Mouse (Mus musculus) kidney, postnatal 4 days (tissue): ENCODE data around the gene Dlg1.

Source experiments
- DNase-seq, 2 experiments: peaks; one replicate each; pipeline ENCODE4 v3.0.0; 2021; ENCODE audit warnings: mixed read lengths in 2 of 2

Dlg1 gene

GRCm38 (mm10) chr16:31740271-31740670, 77.0 kb downstream of the Dlg1 start:
- DNase-seq, result no peak

- DNase-seq, result no peak
Observed at GRCm38 (mm10) chr16:31740704-31741103, 77.5 kb downstream of the Dlg1 start.

DNA sequence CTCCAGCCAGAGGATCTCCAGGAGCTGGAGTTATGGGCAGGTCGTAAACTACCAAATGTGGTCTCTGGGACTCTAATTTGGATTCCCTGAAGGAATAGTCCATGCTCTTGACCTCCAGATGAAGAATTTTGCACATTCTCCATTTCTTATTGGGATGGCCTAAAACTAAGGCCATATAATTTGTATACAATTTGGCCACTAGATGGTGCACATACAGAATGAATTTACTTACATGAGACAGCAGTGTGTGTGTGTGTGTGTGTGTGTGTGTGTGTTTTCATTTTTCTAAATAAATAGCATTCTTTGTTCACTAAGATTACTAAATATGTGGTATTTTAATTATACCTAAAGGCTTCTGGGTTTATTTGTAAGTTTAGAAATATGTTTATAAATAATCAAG, 87.3 kb downstream of the Dlg1 start:
- peak; percentile 14 to 39 for DNase-seq

- DNase-seq, result no peak
Observed at GRCm38 (mm10) chr16:31754172-31755025, 91.2 kb downstream of the Dlg1 start.

DNA sequence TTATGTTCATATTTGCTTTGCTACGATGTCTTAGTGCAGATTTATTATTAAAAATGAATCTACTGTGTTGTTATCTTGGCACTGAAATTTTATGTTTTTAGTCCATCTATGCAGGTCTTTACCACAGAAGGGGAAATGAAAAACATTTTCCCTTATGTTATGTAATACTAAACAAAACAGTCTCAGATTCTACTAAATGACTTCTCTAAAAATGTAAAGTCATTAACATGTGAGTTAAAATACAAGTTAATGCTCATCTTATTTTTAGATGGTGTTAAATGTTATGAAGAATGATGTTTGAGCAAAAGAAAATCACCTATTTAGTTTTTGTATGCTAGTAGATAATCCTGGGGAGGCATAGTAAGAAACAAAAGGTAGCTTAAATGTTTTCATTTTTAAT, 91.8 kb downstream of the Dlg1 start:
- no peak for DNase-seq

- DNase-seq, result no peak
Observed at GRCm38 (mm10) chr16:31756436-31756835, 93.2 kb downstream of the Dlg1 start.

GRCm38 (mm10) chr16:31757606-31758005, 94.4 kb downstream of the Dlg1 start:
- DNase-seq, result no peak

DNA sequence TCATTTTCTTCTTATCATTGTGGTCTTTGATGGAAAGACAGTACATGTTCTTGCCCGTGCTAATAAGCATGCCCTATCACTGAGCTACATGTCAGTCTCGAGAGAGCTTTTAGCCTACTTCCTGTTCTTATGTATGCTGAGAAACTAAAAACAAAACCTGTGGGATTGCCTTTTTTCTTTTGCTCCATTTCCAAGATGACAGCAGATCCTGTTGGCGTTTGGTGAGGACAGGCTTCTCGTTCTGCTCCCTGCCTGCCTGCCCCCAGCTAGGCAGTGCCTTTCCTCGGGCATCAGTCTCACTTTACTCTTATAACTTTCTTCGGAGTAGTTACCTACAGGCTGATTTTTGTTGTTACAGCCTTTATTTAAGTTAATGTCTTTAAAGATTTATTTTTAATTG, 96.2 kb downstream of the Dlg1 start:
- no peak for DNase-seq

DNA sequence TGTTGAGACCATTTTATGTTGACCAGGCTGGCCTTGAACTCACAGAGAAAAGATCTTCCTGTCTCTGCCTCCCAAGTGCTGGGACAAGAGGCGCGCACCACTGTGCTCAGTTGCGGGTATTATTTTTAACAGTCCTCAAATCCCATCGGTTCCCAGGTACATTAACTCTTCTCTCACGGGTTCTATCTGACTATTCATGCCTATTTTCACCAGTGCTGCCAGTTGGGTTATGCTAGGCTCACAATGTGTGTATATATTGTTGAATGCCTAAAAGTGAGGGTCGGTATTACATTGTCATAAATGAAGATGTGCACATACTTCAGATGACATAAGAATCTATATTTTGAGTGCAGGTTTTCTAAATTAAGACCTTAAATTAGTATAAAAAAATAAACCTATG, 103.1 kb downstream of the Dlg1 start:
- DNase-seq, result no peak

- DNase-seq, result no peak
Observed at GRCm38 (mm10) chr16:31766715-31767114, 103.5 kb downstream of the Dlg1 start.

- DNase-seq, result no peak
Observed at GRCm38 (mm10) chr16:31775924-31776323, 112.7 kb downstream of the Dlg1 start.

DNA sequence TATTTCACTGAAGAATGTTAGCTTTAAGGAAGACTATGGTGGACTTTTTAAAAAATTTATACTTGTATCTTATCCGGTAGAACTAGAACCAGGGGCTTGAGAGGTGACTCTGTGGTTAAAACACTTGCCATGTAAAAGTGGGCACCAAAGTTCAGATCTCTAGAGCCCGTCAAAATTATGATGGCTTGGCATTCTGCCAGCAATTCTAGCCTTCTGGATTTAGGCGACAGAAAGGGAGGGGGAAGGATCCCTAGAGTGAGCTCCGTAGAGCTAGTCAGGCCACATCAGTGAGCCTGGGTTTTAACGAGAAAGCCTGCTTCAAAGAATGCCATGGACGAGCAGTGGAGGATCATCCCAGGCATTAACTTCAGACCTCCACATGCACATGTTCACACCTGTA, 117.8 kb downstream of the Dlg1 start:
- DNase-seq, result no peak

- no peak for DNase-seq
Observed at GRCm38 (mm10) chr16:31790056-31790455, 126.8 kb downstream of the Dlg1 start.

GRCm38 (mm10) chr16:31803644-31804043, 140.4 kb downstream of the Dlg1 start:
- DNase-seq, result no peak

- no peak for DNase-seq
Observed at GRCm38 (mm10) chr16:31826049-31826448, 162.8 kb downstream of the Dlg1 start.

GRCm38 (mm10) chr16:31830726-31831125, 167.5 kb downstream of the Dlg1 start:
- DNase-seq, result no peak

DNA sequence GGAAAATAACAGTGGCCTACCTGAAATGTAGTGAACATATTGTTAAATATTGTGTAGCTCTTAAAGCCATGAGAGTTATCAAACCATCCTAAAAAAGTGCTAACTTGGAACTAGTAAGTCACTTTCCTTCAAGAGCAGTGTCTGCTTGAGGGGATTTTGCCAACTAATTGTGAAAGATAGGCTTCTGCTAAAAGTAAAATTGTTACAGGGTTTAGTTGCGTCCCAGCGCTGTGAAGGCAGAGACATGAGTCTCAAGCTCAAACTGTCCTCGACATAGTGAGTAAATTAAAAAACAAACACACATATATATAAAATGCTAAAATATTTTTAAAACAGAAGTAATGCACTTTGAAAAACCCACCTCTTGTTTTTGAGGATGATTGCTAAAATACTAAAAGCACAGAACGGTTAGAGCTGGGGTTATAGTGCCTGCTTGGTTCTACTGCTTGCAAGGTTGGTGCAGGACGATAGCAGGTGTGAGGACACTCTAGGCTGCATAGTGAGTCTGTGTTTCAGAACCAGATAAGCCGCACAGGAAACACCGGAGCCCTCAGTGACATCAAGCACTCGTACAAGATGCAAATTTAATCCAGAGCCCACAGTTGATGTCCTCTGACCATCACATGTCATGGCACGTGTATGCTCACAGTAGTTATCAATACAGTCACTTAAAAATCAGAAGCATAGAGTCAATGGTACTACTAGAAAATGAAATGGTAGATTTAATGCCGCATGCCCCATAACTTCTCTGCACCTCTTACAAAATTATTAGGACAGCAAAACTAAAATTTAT, 169.6 kb downstream of the Dlg1 start:
- DNase-seq, result no peak

DNA sequence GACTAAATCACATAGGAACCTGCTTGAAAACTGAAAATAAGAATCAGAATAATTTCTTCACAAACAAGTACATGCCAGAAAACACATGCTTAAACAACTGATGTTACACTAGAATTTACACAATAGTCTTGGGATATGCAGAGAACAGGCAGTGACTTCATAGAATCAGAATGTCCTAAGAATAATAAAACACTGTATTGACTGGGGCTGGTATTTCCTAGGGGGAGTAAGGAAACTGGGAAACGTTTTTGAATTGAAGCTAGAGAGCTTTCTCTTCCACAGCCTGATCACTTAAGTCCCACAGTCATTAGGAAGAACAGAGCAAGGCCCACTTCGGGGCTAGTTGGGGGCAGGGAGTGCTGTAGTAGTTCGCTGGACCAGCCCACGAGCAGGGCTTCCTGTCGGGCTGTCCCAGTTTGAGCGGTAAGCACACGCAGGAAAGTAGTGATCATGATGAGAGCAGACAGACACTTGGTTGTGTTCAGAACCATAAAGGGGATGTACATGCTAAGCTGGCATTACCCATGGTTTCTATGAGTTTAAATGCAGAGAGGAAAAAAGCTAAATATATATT, 170.9 kb downstream of the Dlg1 start:
- DNase-seq, result peak; percentile 4 to 24

GRCm38 (mm10) chr16:31834662-31835318, 171.5 kb downstream of the Dlg1 start:
- no peak for DNase-seq

GRCm38 (mm10) chr16:31837362-31837761, 174.1 kb downstream of the Dlg1 start:
- DNase-seq, result no peak

- no peak for DNase-seq
Observed at GRCm38 (mm10) chr16:31844246-31844645, 181.0 kb downstream of the Dlg1 start.

DNA sequence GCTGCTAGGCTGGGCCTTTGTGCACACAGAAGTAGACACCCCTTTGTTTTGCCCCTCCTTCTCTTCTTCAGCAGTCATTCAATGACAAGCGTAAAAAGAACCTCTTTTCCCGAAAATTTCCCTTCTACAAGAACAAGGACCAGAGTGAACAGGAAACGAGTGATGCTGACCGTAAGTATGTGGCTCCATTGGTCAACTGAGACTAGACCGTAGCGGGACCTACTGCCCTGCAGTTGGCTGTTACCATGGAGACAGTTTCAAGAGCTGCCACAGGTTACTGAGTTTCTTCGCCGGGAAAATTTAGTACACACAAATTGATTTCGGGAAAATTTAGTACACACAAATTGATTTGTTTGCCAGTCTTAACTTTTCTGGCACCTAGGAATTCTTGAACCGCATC, 183.5 kb downstream of the Dlg1 start:
- no peak for DNase-seq

DNA sequence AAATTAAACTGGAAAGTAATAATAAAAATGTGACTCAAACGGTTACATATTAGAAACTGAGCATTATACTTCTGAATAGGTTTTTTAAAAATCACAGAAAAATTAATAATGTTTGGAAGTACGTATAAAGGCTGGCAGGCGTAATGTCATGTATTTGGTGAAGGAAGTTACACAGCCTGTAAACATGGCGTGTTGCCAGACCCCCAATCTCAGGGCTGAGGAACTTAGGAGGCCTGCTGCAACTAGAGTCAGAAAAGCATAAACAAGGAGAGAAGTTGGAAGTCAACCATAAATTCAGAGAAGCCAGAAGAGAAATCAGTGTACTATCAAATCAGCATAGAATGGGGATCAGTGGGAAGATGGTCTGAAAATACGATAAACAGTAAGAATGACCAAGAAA, 200.7 kb downstream of the Dlg1 start:
- DNase-seq, result peak in 1 of 2 experiments; percentile 41
